Mouse (Mus musculus): ENCODE measurements around the gene B3galt4.

GRCm38 (mm10) chr17:33918293-33919203 is 32.7 kb downstream of the B3galt4 start:
- no peak for TF ChIP-seq POLR2A (IDR thresholded peaks at IDR 0.05; ENCODE audit: borderline replicate concordance, extremely low read depth, insufficient read depth, insufficient read length, poor library complexity, severe bottlenecking)
- no peak for TF ChIP-seq CTCF (IDR thresholded peaks at IDR 0.05; ENCODE audit: borderline replicate concordance, extremely low read depth, insufficient read depth, insufficient read length)
